Mouse (Mus musculus) stomach, postnatal 0 days (tissue): ENCODE measurements around the gene Psme4. TPM values are rescaled to one million over a fixed set of nuclear protein-coding genes. Genes with fewer than 3 reads are reported as not detected.
A peak's percentile ranks its signal among the peaks of the same experiment; 100 is the strongest.

Source experiments
- ATAC-seq: fragments of 200-750 bp; cut with Nextera tagmentation; 2 replicates; pipeline ENCODE4 v1.8.0; 2017; ENCODE audit not compliant: low FRiP score, low TSS enrichment
- DNase-seq: peaks from one replicate; pipeline ENCODE4 v3.0.0-alpha.2; 2016; ENCODE audit warnings: low spot score
- H3K27ac ChIP-seq: fragments of 300-500 bp; sonication (generic); replicated peaks from 2 replicates; pipeline ENCODE4 v1.5.1; 2014; ENCODE audit warnings: mild to moderate bottlenecking, control low read depth
- H3K27me3 ChIP-seq: fragments of 300-500 bp; sonication (generic); 2 replicates; pipeline ENCODE4 v1.6.1; 2014; ENCODE audit warnings: low read length; ENCODE audit not compliant: control insufficient read depth, insufficient read depth
- H3K36me3 ChIP-seq: fragments of 300-500 bp; sonication (generic); 2 replicates; pipeline ENCODE4 v1.6.1; 2014; ENCODE audit warnings: low read length, mixed read lengths; ENCODE audit not compliant: control insufficient read depth, insufficient read depth
- H3K4me1 ChIP-seq: fragments of 300-500 bp; sonication (generic); replicated peaks from 2 replicates; pipeline ENCODE4 v1.6.1; 2014; ENCODE audit warnings: antibody characterized with exemption; ENCODE audit not compliant: control insufficient read depth, insufficient read depth
- H3K4me2 ChIP-seq: fragments of 300-500 bp; sonication (generic); replicated peaks from 2 replicates; pipeline ENCODE4 v1.6.1; 2014; ENCODE audit warnings: low read depth, mild to moderate bottlenecking, control low read depth, moderate library complexity
- H3K4me3 ChIP-seq: fragments of 300-500 bp; sonication (generic); 2 replicates; pipeline ENCODE4 v1.5.1; 2014; ENCODE audit warnings: low read depth, low read length, control low read depth
- H3K9ac ChIP-seq: fragments of 300-500 bp; sonication (generic); 2 replicates; pipeline ENCODE4 v1.6.1; 2014; ENCODE audit warnings: mild to moderate bottlenecking, low read length, control low read depth, mixed read lengths
- H3K9me3 ChIP-seq: fragments of 300-500 bp; sonication (generic); 2 replicates; pipeline ENCODE4 v1.6.1; 2016; ENCODE audit warnings: low read length; ENCODE audit not compliant: control insufficient read depth
- CTCF ChIP-seq: IDR thresholded peaks from 2 replicates; pipeline ENCODE4 v1.5.1; 2016; ENCODE audit warnings: antibody characterized with exemption, low read depth, mild to moderate bottlenecking, moderate library complexity
- EP300 ChIP-seq: optimal IDR thresholded peaks from 2 replicates; pipeline ENCODE3; 2016; ENCODE audit warnings: antibody characterized with exemption
- WGBS: fragments of 180-500 bp; shearing (Covaris S2); extraction: QIAGEN DNeasy Blood & Tissue Kit; methylation state at CpG from one replicate; pipeline ENCODE4 v1.1.7; 2014; 5-methylcytosine and 5-hydroxymethylcytosine counted together
- polyA plus RNA-seq: library from polyadenylated mRNA; unstranded; fragments of >200 nt; fragmentation: Nextera tagmentation; extraction: Ambion mirVana; gene quantifications from 2 replicates; pipeline ENCODE4 v1.2.1, GENCODE M21; 2015

Psme4 gene
- polyA plus RNA-seq, 1 experiment from 2014 or later = 9.9 TPM

DNA sequence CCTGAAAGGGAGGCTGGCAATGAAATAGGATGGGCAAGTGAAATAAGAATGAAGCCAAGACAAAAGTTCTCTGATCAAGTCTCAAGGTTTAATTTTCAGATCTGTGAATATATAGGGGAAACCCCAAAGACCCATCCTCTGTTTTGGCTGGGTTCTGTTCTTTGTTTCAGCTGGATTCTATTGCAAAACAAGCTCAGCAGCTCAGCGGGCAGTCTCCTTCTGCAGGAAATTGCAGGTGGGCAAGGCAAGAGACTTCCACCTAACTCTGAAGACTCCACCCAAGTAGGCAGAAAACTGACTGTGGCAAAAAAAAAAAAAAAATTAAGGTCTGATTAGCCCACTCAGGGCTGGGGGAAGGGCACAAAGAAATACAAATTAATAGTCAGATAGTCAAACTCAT lies 9.6 kb upstream of the Psme4 start:
- no peak overlapping the region for H3K4me3 ChIP-seq
- H3K27me3 ChIP-seq = no peaks in the 10 kb centered on the region
- H3K36me3 ChIP-seq = no peaks in the 10 kb centered on the region
- no peak overlapping the region for H3K4me2 ChIP-seq
- H3K27ac ChIP-seq = no peak overlapping the region
- no peaks in the 10 kb centered on the region for H3K4me1 ChIP-seq
- H3K9me3 ChIP-seq = no peaks in the 10 kb centered on the region
- ATAC-seq (no peak), DNase-seq (no peak)
- H3K9ac ChIP-seq = no peak overlapping the region
- WGBS = 76% methylated on average over 1 of the region's 1 CpGs
- TF ChIP-seq CTCF = no peak
- TF ChIP-seq EP300 = no peak

DNA sequence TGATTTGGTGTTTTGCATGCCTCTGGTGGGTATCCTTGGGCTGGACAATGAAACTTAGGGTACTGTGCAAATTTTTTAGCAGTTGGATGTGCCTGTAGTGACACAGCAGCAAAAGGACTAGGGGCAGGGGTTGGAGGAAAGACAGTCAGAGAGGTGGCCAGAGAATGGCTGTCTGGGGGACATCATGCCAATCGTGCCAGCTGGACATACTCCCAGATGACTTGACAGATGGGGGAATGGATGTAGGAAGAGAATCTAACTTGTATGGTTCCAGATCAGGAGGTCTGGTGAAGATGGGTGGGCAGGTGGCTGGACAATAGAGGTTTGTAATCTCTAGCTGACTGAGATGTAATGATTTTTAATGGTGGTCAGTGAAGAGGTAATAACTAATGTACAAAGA lies 6.5 kb upstream of the Psme4 start:
- 68% methylated on average over 1 of the region's 1 CpGs for WGBS
- H3K4me3 ChIP-seq = no peak overlapping the region

DNA sequence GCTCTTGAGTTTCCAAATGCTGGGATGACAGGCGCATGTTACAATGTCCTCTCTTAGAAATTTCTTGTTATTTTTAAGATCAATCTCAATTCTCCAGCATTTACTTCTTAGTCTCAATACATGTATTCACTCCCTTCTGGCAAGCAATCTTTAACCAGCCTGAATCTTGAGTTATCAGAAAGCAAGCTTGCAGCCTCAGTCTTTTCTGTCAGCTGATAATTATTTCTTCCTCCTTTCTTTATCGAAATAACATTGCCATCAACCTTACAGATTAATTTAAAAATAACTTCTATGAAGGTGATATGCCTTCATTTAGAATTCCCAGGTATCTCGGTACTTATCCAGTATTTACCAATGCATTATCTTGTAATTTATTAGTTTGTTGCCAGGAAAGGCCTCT lies 709 bp upstream of the Psme4 start:
- Histone ChIP-seq H3K27me3 (no peaks in the 10 kb centered on the region), H3K27ac (peak overlapping the region; percentile 98; the same call in 1 of the 2 replicates), H3K36me3 (no peaks in the 10 kb centered on the region), H3K9ac (peak overlapping the region; percentile 99; the same call in 1 of the 2 replicates), H3K4me1 (no peaks in the 10 kb centered on the region), H3K4me3 (peak overlapping the region; percentile 95), H3K4me2 (peak overlapping the region; percentile 62), H3K9me3 (no peaks in the 10 kb centered on the region)
- ATAC-seq (no peak), DNase-seq (no peak)
- TF ChIP-seq CTCF = no peak
- TF ChIP-seq EP300 = no peak
- 66% methylated on average over 3 of the region's 3 CpGs for WGBS

More for the DNA sequence above, 6.5 kb upstream of the Psme4 start:
- no peaks in the 10 kb centered on the region for H3K9me3 ChIP-seq
- H3K27me3 ChIP-seq = no peaks in the 10 kb centered on the region
- DNase-seq (no peak), ATAC-seq (no peak)
- no peaks in the 10 kb centered on the region for H3K36me3 ChIP-seq
- H3K4me1 ChIP-seq = no peaks in the 10 kb centered on the region
- H3K9ac ChIP-seq = no peak overlapping the region
- no peak overlapping the region for H3K27ac ChIP-seq
- no peak overlapping the region for H3K4me2 ChIP-seq
- TF ChIP-seq CTCF (no peak), EP300 (no peak)

DNA sequence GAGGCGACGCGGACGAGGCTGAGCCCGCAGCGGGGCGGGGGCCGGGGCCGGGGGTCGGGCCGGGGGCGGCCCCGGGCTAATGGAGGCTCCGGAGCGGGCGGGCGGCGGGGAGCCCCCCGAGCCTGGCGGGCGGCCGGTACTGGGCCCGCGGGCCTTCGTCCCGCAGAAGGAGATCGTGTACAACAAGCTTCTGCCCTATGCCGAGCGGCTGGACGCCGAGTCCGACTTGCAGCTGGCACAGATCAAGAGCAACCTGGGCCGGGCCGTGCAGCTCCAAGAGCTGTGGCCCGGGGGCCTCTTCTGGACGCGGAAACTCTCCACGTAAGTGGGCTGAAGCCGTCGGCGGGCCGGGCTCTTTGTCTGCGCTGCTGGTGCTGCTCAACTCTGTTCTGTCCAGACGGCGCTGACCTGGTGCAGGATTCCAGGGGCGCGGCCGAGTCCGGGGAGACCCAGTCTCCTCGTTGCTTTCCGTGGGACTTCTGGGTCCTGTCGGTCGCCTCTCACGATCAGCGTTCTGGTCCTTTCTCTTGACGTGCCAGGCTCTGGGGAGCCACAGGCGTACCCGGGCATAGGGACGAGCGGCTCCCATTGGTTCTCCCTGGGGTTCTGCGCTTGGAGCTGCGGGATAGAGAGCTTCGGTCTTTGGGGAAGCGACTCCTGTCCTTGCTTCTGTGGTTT lies 517 bp downstream of the Psme4 start:
- ATAC-seq (peak; percentile 81), DNase-seq (peak; percentile 69)
- TF ChIP-seq CTCF = no peak
- TF ChIP-seq EP300 = no peak
- WGBS = under 1% methylated on average over 44 of the region's 64 CpGs
- no peaks in the 10 kb centered on the region for H3K36me3 ChIP-seq
- H3K4me2 ChIP-seq = peak overlapping the region; percentile 55
- H3K27ac ChIP-seq = peak overlapping the region; percentile 98
- H3K9me3 ChIP-seq = no peaks in the 10 kb centered on the region
- H3K4me1 ChIP-seq = no peaks in the 10 kb centered on the region
- H3K9ac ChIP-seq = peak overlapping the region; percentile 99
- peak overlapping the region; percentile 95 for H3K4me3 ChIP-seq
- no peaks in the 10 kb centered on the region for H3K27me3 ChIP-seq

DNA sequence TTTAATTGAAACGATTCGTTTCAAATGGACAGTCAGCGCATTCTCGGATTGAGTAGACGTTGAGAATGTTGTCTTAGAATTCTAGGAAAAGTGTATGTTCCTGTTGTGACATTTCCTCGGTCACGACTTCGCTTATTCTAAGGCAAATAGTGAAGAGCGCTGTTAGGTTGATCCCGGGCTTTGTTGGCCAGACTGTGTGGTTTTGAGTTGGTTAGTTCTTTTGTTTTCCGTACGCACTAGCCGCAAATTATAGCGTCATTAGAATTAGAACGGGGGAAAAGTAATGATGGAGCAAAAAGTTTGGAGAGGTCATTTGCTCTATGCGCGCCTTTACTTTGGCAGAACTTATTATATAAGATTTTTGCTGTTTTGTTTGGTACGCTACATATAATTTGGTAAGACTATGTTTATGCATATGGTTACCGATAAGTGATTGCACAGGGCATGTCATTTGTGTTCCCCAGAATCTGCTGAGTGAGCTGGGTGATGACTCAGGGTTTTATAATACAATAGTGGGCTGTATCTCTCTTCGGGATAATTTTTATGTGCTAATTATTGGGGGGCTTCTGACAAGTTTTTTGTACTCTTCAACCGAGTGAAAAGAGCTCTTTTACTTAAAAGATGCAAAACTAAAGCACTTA lies 1.4 kb downstream of the Psme4 start:
- peak overlapping the region; percentile 99 for H3K9ac ChIP-seq
- H3K36me3 ChIP-seq = no peaks in the 10 kb centered on the region
- TF ChIP-seq EP300 (no peak), CTCF (no peak)
- no peaks in the 10 kb centered on the region for H3K27me3 ChIP-seq
- H3K4me1 ChIP-seq = no peaks in the 10 kb centered on the region
- H3K27ac ChIP-seq = no peak overlapping the region; the same call in 1 of the 2 replicates
- peak overlapping the region; percentile 95 for H3K4me3 ChIP-seq
- 3% methylated on average over 21 of the region's 21 CpGs for WGBS
- ATAC-seq (no peak), DNase-seq (no peak)
- H3K4me2 ChIP-seq = peak overlapping the region; percentile 55
- no peaks in the 10 kb centered on the region for H3K9me3 ChIP-seq

DNA sequence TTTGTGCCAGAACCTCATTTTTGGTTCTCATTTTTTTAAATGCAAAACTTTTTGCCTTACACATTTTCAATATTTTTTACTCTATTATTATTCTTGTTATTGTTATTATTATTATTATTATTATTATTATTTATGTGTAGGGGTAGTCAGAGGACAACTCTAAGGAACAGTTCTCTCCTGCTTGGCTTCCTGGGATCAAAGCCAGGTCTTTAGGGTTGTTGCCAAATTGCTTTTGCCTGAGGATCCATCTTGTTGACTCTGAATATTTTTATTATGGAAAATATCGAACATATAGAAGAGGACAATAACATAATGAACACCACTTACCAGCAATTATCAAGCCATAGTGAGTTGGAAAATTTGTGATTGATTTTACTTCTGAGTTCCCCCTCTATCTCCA lies 3.1 kb downstream of the Psme4 start:
- Histone ChIP-seq H3K27me3 (no peaks in the 10 kb centered on the region), H3K9me3 (no peaks in the 10 kb centered on the region), H3K27ac (no peak overlapping the region), H3K36me3 (no peaks in the 10 kb centered on the region), H3K4me1 (no peaks in the 10 kb centered on the region), H3K4me3 (no peak overlapping the region), H3K9ac (no peak overlapping the region), H3K4me2 (no peak overlapping the region)
- 57% methylated on average over 1 of the region's 1 CpGs for WGBS
- TF ChIP-seq CTCF (no peak), EP300 (no peak)
- no peak for DNase-seq
- ATAC-seq = no peak
